Mouse (Mus musculus) liver, embryonic 13.5 days (tissue): Measurements from ENCODE around the gene Ccdc96. TPM values are rescaled to one million over a fixed set of nuclear protein-coding genes. Genes with fewer than 3 reads are reported as not detected.
A peak's percentile ranks its signal among the peaks of the same experiment; 100 is the strongest.

ENCODE experiments used
- ATAC-seq: fragments of 200-750 bp; cut with Nextera tagmentation; 2 replicates; pipeline ENCODE4 v1.8.0; 2017; ENCODE audit warnings: low read depth, mild to moderate bottlenecking, moderate number of reproducible peaks, moderate library complexity
- DNase-seq: peaks from one replicate; pipeline ENCODE4 v3.0.0; 2022
- H3K27ac ChIP-seq: fragments of 300-500 bp; sonication (generic); 2 replicates; pipeline ENCODE4 v1.5.1; 2015; ENCODE audit warnings: moderate library complexity, mild to moderate bottlenecking, inconsistent platforms
- H3K27me3 ChIP-seq: fragments of 300-500 bp; sonication (generic); 2 replicates; pipeline ENCODE4 v1.6.1; 2015; ENCODE audit warnings: mild to moderate bottlenecking, inconsistent platforms
- H3K36me3 ChIP-seq: fragments of 300-500 bp; sonication (generic); 2 replicates; pipeline ENCODE4 v1.6.1; 2015; ENCODE audit warnings: mild to moderate bottlenecking, inconsistent platforms
- H3K4me1 ChIP-seq: fragments of 300-500 bp; sonication (generic); replicated peaks from 2 replicates; pipeline ENCODE4 v1.6.1; 2015; ENCODE audit warnings: inconsistent platforms
- H3K4me2 ChIP-seq: fragments of 300-500 bp; sonication (generic); 2 replicates; pipeline ENCODE4 v1.6.1; 2015; ENCODE audit warnings: inconsistent platforms, mild to moderate bottlenecking, moderate library complexity
- H3K4me3 ChIP-seq: fragments of 300-500 bp; sonication (generic); replicated peaks from 2 replicates; pipeline ENCODE4 v1.5.1; 2015; ENCODE audit warnings: mild to moderate bottlenecking, inconsistent platforms
- H3K9ac ChIP-seq: fragments of 300-500 bp; sonication (generic); 2 replicates; pipeline ENCODE4 v1.6.1; 2015; ENCODE audit warnings: mild to moderate bottlenecking, inconsistent platforms
- H3K9me3 ChIP-seq: fragments of 300-500 bp; sonication (generic); replicated peaks from 2 replicates; pipeline ENCODE4 v1.6.1; 2016; ENCODE audit warnings: inconsistent platforms
- WGBS: fragments of 180-500 bp; shearing (Covaris S2); methylation state at CpG from one replicate; pipeline ENCODE4 v1.1.7; 2015; ENCODE audit not compliant: insufficient replicate concordance; 5-methylcytosine and 5-hydroxymethylcytosine counted together
- polyA plus RNA-seq: library from polyadenylated mRNA; unstranded; fragments of >200 nt; fragmentation: Nextera tagmentation; extraction: Ambion mirVana; gene quantifications from 2 replicates; pipeline ENCODE4 v1.2.1, GENCODE M21; 2015

Gene Ccdc96
- polyA plus RNA-seq, 1 experiment from 2014 or later, result 0.08 TPM

GRCm38 (mm10) chr5:36457706-36458105 lies 26.7 kb upstream of the Ccdc96 start:
- 0 out of 2 replicates have a peak, but pooled peaks cover 4% of the 10 kb centered on the region for H3K4me1 ChIP-seq
- ATAC-seq (no peak), DNase-seq (no peak)
- H3K27me3 ChIP-seq, result no peaks in the 10 kb centered on the region
- no peak overlapping the region for H3K4me3 ChIP-seq
- no peak overlapping the region for H3K27ac ChIP-seq
- WGBS, result 59% methylated on average over 4 of the region's 4 CpGs
- H3K9ac ChIP-seq, result no peak overlapping the region
- no peak overlapping the region for H3K4me2 ChIP-seq
- no peaks in the 10 kb centered on the region for H3K36me3 ChIP-seq
- H3K9me3 ChIP-seq, result no peaks in the 10 kb centered on the region

GRCm38 (mm10) chr5:36458926-36459325 lies 25.5 kb upstream of the Ccdc96 start:
- 10% methylated on average over 4 of the region's 4 CpGs for WGBS
- Histone ChIP-seq H3K4me3 (no peak overlapping the region), H3K4me1 (peaks cover 15% of the 10 kb centered on the region), H3K36me3 (no peaks in the 10 kb centered on the region), H3K9me3 (no peaks in the 10 kb centered on the region), H3K27me3 (no peaks in the 10 kb centered on the region), H3K27ac (no peak overlapping the region), H3K4me2 (no peak overlapping the region), H3K9ac (no peak overlapping the region)
- DNase-seq (peak; percentile 38), ATAC-seq (no peak)

GRCm38 (mm10) chr5:36460712-36461111 lies 23.7 kb upstream of the Ccdc96 start:
- no peaks in the 10 kb centered on the region for H3K27me3 ChIP-seq
- no peak overlapping the region for H3K4me2 ChIP-seq
- H3K9ac ChIP-seq, result no peak overlapping the region
- no peak overlapping the region for H3K4me3 ChIP-seq
- H3K9me3 ChIP-seq, result no peaks in the 10 kb centered on the region
- WGBS, result 86% methylated on average over 2 of the region's 2 CpGs
- ATAC-seq, result no peak
- no peak overlapping the region for H3K27ac ChIP-seq
- DNase-seq, result no peak
- H3K4me1 ChIP-seq, result peaks cover 25% of the 10 kb centered on the region
- no peaks in the 10 kb centered on the region for H3K36me3 ChIP-seq

GRCm38 (mm10) chr5:36461231-36461630 lies 23.2 kb upstream of the Ccdc96 start:
- ATAC-seq, result no peak
- H3K36me3 ChIP-seq, result no peaks in the 10 kb centered on the region

GRCm38 (mm10) chr5:36462810-36463209 lies 21.6 kb upstream of the Ccdc96 start:
- Histone ChIP-seq H3K9ac (no peak overlapping the region), H3K4me1 (peaks cover 41% of the 10 kb centered on the region), H3K27ac (no peak overlapping the region), H3K4me2 (no peak overlapping the region), H3K27me3 (no peaks in the 10 kb centered on the region), H3K4me3 (no peak overlapping the region), H3K9me3 (no peaks in the 10 kb centered on the region), H3K36me3 (peaks cover 9% of the 10 kb centered on the region)
- ATAC-seq, result no peak
- WGBS, result 11% methylated on average over 7 of the region's 7 CpGs
- peak; percentile 62 for DNase-seq

More at GRCm38 (mm10) chr5:36461231-36461630, 23.2 kb upstream of the Ccdc96 start:
- Histone ChIP-seq H3K27me3 (no peaks in the 10 kb centered on the region), H3K4me1 (peaks cover 30% of the 10 kb centered on the region), H3K9ac (no peak overlapping the region), H3K4me2 (no peak overlapping the region), H3K9me3 (no peaks in the 10 kb centered on the region), H3K4me3 (no peak overlapping the region), H3K27ac (no peak overlapping the region)
- DNase-seq, result no peak
- WGBS, result 45% methylated on average over 2 of the region's 2 CpGs

GRCm38 (mm10) chr5:36463391-36463790 lies 21.0 kb upstream of the Ccdc96 start:
- 0 out of 2 replicates have a peak overlapping the region, but pooled peaks have one; percentile 91 for H3K4me2 ChIP-seq
- peaks cover 45% of the 10 kb centered on the region for H3K4me1 ChIP-seq
- no peak for DNase-seq
- ATAC-seq, result no peak
- H3K9ac ChIP-seq, result 0 out of 2 replicates have a peak overlapping the region, but pooled peaks have one; percentile 76
- H3K36me3 ChIP-seq, result peaks cover 15% of the 10 kb centered on the region
- H3K9me3 ChIP-seq, result no peaks in the 10 kb centered on the region
- 61% methylated on average over 5 of the region's 5 CpGs for WGBS
- no peak overlapping the region for H3K27ac ChIP-seq
- no peaks in the 10 kb centered on the region for H3K27me3 ChIP-seq
- H3K4me3 ChIP-seq, result peak overlapping the region; percentile 93; the same call in 1 of the 2 replicates

- no peaks in the 10 kb centered on the region for H3K27me3 ChIP-seq
- peak within 1 kb of the TSS; percentile 92 for H3K9ac ChIP-seq
- H3K4me3 ChIP-seq, result peak within 1 kb of the TSS; percentile 93
- H3K27ac ChIP-seq, result peak within 1 kb of the TSS; percentile 72
- DNase-seq (peak; percentile 99), ATAC-seq (peak; percentile 95)
- peak within 1 kb of the TSS; percentile 97 for H3K4me2 ChIP-seq
- H3K36me3 ChIP-seq, result peaks cover 31% of the 10 kb centered on the region
- peaks cover 49% of the 10 kb centered on the region for H3K4me1 ChIP-seq
- under 1% methylated on average over 66 of the region's 68 CpGs for WGBS
- H3K9me3 ChIP-seq, result no peaks in the 10 kb centered on the region
Measured at GRCm38 (mm10) chr5:36464709-36465661, 19.4 kb upstream of the Ccdc96 start, which contains the start of gene Grpel1. Gene Grpel1, plus strand, starts transcription at chr5:36464998.

GRCm38 (mm10) chr5:36465889-36466288 lies 18.5 kb upstream of the Ccdc96 start:
- peak overlapping the region; percentile 92 for H3K9ac ChIP-seq
- peak overlapping the region; percentile 93 for H3K4me3 ChIP-seq
- no peaks in the 10 kb centered on the region for H3K27me3 ChIP-seq
- no peak for ATAC-seq
- no peak for DNase-seq
- H3K4me1 ChIP-seq, result peaks cover 49% of the 10 kb centered on the region
- peak overlapping the region; percentile 97 for H3K4me2 ChIP-seq
- H3K36me3 ChIP-seq, result peaks cover 40% of the 10 kb centered on the region
- H3K27ac ChIP-seq, result peak overlapping the region; percentile 72
- 6% methylated on average over 8 of the region's 8 CpGs for WGBS
- no peaks in the 10 kb centered on the region for H3K9me3 ChIP-seq

GRCm38 (mm10) chr5:36471206-36471605 lies 13.2 kb upstream of the Ccdc96 start:
- no peak overlapping the region for H3K4me2 ChIP-seq
- H3K36me3 ChIP-seq, result peaks cover 86% of the 10 kb centered on the region
- ATAC-seq (no peak), DNase-seq (no peak)
- WGBS, result 86% methylated on average over 8 of the region's 8 CpGs
- H3K4me1 ChIP-seq, result peaks cover 19% of the 10 kb centered on the region
- H3K27ac ChIP-seq, result no peak overlapping the region
- no peak overlapping the region for H3K4me3 ChIP-seq
- no peaks in the 10 kb centered on the region for H3K9me3 ChIP-seq
- no peak overlapping the region for H3K9ac ChIP-seq
- H3K27me3 ChIP-seq, result no peaks in the 10 kb centered on the region

GRCm38 (mm10) chr5:36472876-36473655 lies 11.3 kb upstream of the Ccdc96 start:
- ATAC-seq, result no peak
- Histone ChIP-seq H3K9me3 (no peaks in the 10 kb centered on the region), H3K27ac (no peak overlapping the region), H3K36me3 (peaks cover 81% of the 10 kb centered on the region), H3K4me3 (no peak overlapping the region), H3K27me3 (no peaks in the 10 kb centered on the region), H3K4me2 (no peak overlapping the region), H3K9ac (no peak overlapping the region), H3K4me1 (0 out of 2 replicates have a peak, but pooled peaks cover 11% of the 10 kb centered on the region)
- 81% methylated on average over 4 of the region's 4 CpGs for WGBS
- no peak for DNase-seq

- Histone ChIP-seq H3K4me1 (peaks cover 12% of the 10 kb centered on the region), H3K9ac (no peak overlapping the region), H3K4me3 (no peak overlapping the region), H3K27me3 (no peaks in the 10 kb centered on the region), H3K27ac (no peak overlapping the region), H3K4me2 (no peak overlapping the region), H3K9me3 (no peaks in the 10 kb centered on the region), H3K36me3 (peaks cover 68% of the 10 kb centered on the region)
- ATAC-seq, result 0 out of 2 replicates have a peak, but pooled peaks have one; percentile 27
- WGBS, result 82% methylated on average over 5 of the region's 5 CpGs
- DNase-seq, result peak; percentile 50
Measured at GRCm38 (mm10) chr5:36474283-36474682, 10.1 kb upstream of the Ccdc96 start.
